Mouse (Mus musculus) heart, adult 11 months (tissue): Measurements from ENCODE around the gene Pld6.
A peak's percentile ranks its signal among the peaks of the same experiment; 100 is the strongest.

Source experiments
- DNase-seq: peaks from one replicate; pipeline ENCODE4 v3.0.0; 2022

Pld6 gene

DNA sequence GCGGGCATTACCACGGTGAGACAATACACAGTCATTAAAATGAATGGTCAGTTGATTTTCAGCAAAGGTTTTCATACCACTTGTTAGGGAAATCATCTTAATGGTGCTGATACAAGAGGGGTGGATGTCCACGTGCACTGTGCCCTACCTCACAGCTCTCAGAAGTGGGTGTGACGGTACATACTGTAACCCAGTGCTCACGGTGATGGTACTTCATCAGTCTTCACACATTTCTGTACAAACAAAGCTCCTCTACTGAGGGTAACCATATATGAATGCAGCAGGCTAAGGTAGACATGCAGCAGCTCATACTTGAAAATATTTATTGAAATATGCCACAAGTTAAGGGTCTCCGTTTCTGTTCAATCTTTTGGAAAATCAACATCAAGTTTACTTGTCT, 3.9 kb downstream of the Pld6 start:
- no peak for DNase-seq

GRCm38 (mm10) chr11:59782091-59782590, 5.3 kb downstream of the Pld6 start:
- no peak for DNase-seq

DNA sequence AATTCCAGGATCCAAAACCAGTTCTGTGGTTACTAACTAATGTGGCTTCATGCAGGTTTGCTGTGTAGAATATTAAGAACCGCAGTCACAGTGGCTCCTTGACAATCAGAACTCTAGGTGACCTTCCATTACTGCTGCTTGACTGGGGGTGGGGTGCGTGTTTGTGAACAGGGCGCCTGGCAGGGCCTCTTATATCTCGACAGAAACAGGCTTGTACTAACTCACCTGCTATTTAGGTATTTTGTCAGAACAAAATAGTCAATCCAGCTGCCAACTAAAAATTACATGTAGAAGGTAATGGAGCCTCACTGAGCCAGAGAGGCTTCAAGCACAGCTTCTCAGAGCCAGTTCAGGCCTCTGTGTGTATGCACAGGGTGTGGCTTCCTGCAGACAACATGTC, 7.2 kb downstream of the Pld6 start:
- DNase-seq = peak; percentile 90

DNA sequence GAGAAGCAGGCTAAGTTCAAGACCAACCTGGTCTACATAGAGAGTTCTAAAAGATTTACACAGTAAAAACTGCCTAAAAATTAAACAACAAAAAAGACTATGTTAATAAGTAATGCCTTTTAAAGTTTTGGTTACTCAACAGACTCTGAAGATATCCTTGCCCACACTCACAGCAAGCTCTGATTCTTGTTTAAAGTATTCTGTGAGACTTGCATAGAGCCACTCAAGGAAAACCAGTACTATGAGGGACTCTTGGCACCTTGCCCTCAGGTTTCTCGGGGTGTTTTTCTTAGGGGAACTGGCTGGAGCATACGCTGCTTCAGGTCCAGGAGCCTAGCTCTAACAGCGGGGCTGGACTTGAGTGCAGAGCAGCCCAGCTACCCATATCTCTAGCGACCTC, 8.0 kb downstream of the Pld6 start:
- no peak for DNase-seq

GRCm38 (mm10) chr11:59778874-59779223, 8.6 kb downstream of the Pld6 start:
- DNase-seq = no peak

DNA sequence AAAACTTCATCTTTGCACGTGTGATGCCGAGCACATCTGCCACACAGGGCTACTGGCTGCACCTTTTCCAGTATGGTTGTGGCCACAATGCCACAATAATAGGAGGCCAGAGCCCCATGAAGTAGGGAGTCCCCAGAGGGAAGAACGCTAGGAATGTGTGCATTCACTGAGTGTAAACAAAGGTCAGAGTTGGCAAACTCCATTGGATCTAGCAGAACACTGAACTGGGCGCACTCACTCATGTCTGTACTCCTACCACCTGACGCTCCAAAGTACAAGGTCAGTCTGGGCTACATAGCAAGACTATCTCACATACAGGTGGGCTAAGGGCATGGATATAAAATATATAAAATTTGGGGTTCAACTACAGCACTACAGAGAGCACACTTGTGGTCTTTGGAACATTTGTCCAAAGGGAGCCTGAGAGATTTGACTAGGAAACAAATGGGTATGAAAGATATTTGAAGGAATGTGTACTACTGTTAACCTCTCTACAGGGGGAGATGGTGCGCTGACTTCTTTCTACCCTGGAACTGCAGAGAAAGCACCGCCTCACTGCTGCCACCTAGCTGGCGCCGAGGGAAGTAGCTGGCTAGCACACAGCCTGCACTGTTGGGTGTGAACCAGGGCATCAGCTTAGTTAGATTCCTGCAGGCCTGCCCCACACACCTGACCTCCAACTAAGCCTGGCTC, 9.1 kb downstream of the Pld6 start:
- DNase-seq = peak; percentile 95

DNA sequence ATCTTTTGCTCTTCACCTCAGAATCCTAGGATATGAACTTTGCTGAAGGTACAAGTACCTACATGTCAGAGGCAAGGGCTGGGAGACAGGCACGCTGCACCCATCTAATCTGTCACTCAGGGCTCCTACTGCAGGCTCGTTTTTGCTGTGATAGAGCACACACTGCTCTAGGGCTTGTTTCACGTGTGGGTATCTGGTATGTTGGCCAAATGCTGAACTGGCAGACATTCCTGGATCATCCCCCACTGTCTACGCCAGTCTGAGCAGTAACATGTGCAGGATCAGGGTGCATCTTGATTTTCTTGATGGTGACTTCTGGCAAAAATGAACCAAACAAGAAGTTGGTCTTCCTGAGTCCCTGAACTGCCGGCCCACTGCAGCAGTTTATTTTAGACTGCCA, 10.2 kb downstream of the Pld6 start:
- no peak for DNase-seq

DNA sequence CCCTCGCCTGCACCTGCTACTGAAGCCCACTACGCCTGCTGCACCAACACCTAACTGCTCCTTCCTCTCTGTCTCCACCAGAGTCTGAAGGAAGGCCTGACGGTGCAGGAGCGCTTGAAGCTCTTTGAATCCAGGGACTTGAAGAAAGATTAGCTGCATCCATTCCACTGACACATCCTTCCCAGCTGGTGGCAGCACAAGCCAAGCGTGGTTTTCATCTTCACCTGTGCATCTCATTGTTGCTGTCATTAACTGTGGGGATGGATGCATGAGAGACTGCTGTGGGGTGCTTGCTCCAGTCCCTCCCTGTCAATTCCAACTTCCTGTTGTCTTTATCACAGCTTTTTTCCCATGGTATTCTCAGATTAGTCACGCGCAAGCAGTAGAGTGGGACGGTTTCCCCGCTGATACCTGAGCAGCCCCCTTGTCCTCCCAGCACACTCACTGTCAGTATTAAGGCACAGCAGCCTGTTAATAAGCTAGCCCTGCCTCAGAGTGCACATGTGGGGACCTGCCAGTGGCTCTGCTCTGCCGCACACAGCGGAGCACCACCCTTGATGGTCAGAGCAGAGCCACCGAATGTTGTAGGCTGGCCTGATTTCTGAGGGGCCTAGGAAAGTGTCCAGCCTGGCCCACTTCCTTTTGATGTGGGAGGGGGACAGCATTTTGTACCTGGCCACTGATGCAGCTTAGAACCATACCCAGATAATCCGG, 11.9 kb downstream of the Pld6 start:
- DNase-seq = no peak

- no peak for DNase-seq
Measured at GRCm38 (mm10) chr11:59774522-59774921, 12.9 kb downstream of the Pld6 start.

- DNase-seq = no peak
Measured at GRCm38 (mm10) chr11:59772902-59773301, 14.5 kb downstream of the Pld6 start.

DNA sequence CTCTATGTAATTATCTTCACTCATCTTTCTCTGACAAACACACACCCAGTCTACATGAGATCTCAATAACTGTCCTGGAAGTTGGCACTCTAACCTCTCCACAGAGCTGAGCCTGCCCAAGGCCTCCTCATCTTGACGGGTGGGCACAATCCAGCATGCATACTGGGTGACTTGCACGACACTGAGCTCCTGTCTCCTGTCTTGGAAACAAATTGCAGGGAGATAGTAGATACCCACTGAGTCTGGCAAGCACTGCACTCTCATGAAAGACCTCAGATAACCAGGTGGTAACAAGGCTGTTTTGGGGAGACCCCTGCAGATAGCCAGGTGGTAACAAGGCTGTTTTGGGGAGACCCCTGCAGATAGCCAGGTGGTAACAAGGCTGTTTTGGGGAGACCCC, 15.2 kb downstream of the Pld6 start:
- no peak for DNase-seq

DNA sequence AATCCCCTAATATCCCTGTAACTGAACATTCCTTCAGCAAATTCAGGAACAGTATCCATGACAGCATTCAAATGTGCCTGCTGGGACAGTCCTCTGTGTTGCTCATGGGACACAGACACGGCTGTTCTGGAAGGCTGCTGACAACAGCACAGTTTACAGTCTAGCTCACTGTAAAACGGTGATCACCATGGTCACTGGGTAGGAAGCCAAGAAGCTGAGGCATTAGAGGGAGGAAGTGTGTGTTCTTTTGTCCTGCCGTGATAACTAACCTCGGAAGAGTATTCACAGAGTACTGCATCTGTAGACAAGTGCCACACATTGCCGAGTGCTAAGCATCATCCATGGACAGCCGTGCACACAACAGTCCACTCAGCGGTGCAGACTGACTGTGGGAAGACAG, 16.7 kb downstream of the Pld6 start:
- DNase-seq = no peak

DNA sequence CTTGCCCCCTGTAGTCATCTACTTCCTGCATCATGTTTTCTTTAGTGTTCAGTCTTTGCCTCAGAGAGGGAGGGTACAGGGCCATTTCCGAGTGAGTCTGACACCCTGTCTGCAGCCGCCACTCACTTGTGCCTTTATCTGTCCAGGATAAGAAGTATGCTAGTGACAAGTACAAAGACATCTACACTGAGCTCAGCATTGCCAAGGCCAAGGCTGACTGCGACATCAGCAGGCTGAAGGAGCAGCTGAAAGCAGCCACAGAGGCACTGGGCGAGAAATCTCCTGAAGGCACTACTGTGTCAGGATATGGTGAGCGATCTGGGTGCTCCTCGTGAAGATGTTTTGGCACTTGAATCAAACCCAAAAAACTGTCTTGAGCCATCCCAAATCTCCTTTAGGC, 17.7 kb downstream of the Pld6 start:
- no peak for DNase-seq

DNA sequence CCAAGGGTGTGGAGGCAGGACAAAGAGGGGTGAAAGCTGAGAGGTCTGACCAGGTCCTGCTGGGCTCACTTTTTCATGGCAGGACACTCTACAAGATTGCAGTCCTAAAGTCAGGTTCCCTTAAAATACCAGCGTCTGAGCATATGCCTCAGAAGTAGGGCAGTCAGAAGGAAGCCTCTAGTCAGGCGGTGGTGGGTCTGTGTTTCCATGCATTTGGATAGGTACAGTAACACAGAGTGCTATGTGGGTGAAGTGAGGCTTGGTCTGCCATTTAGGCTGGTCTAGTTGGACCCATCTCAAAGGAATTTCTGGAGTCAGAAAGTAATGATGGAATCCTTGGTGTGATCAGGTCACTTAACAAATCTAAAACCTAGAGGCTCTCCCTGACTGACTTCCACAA, 18.1 kb downstream of the Pld6 start:
- no peak for DNase-seq

GRCm38 (mm10) chr11:59760796-59761195, 26.6 kb downstream of the Pld6 start:
- DNase-seq = no peak

DNA sequence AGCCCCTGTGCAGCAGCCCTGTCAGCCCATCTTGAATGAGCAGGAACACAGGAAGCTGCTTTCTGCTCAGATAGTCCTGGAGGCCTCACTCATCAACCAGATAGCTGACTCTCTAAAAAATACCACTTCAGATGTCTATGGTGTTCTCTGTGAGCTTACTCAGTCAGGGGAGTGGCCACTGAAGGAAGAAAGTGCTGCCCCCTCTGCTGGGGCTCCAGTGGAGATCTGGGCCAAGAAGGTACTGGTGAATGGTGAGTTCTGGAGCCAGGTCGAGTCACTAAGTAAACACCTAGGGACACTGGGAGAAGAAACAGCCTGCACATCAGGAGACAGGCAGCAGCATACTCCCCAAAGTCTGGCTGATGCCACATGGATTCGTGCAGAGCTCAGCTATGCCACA, 27.8 kb downstream of the Pld6 start:
- DNase-seq = no peak

GRCm38 (mm10) chr11:59759178-59759577, 28.3 kb downstream of the Pld6 start:
- DNase-seq = peak; percentile 97

- peak; percentile 91 for DNase-seq
Measured at GRCm38 (mm10) chr11:59758191-59758985, 29.1 kb downstream of the Pld6 start.

DNA sequence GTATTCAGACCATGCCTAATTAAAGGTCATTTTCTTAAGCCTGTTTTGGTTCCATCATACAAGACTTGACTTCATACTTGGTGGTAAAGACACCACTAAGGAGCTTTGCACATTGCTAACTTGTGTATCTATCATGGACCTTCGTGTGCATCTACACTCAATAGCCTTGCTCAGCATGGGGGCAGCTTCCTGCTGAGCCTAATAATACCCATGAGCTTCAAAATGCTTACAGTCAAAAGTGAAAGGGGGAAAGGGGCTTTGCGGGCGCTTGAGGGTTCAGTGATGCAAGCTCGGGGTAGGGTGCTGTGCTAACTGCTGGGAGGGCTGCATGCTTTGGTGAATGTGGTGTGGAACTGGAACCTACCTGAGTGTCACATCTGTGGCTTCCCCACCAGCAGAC, 31.1 kb downstream of the Pld6 start:
- no peak for DNase-seq

DNA sequence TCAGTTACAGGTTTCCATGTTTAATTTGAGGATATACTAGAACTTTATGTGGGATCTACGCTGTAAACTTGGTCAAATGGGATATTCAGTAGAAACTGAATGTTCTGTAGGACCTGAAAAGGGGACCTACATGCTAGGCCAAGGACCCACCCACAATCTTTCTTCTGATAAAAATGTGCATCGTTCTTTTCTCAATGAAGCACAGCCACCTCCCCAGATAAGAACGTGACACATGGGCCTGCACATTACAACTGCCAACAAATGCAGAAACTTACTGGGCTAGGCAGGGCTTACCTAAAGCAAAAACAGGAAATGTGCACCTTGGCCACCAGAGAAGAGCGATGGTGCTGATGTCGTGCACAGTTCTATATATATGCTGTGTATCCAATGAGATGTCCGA, 32.9 kb downstream of the Pld6 start:
- no peak for DNase-seq

DNA sequence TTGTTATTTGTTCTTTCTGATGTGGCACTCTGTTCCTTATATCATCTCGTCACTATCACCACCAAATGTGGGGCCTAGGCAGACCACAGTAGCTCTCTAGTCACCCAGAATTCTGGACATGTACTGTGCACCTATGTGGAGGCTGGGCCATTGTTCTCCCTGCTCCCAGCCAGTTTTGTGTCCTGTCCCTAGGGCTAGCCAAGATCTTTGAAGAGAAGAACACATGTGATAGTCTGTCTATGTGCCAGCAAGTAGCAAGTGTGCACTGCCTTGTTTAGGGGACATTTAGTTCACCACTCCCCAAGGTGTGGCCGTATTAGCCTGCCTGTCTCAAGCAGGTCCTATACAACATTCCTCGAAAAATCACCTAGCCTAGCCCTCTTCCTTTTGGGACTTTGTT, 38.4 kb downstream of the Pld6 start:
- peak; percentile 94 for DNase-seq

DNA sequence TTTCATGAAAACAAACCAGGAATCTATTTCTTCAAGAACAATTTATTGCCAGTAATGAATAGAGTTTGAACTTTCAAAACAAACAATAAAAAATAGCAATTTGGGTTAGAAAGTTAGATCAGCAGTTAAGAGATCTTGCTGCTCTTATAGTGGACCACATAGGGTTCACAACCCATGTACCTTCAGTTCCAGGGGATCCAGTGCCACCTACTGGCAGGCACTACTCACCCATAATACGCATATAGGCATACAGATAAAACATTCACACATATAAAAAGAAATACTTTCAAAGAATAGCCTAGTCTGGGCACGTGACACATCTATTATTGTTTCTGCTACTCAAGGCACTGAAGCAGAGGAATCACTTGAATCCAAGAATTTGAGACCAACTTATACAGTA, 40.8 kb downstream of the Pld6 start:
- DNase-seq = no peak

GRCm38 (mm10) chr11:59745851-59746250, 41.6 kb downstream of the Pld6 start:
- no peak for DNase-seq

GRCm38 (mm10) chr11:59744374-59744773, 43.1 kb downstream of the Pld6 start:
- DNase-seq = no peak
